Mouse (Mus musculus) hindbrain, postnatal 0 days (tissue): ENCODE measurements around the gene Gm44805. TPM values are rescaled to one million over a fixed set of nuclear protein-coding genes. Genes with fewer than 3 reads are reported as not detected.
"Not testable (repeated sequence)": the region's sequence is repeated elsewhere in the genome, so short reads cannot be mapped to it uniquely, and the experiment has no call there.

ENCODE experiments used
- ATAC-seq: fragments of 200-750 bp; cut with Nextera tagmentation; 2 replicates; pipeline ENCODE4 v1.8.0; 2017; ENCODE audit warnings: mild to moderate bottlenecking, moderate TSS enrichment, moderate library complexity
- DNase-seq: peaks from one replicate; pipeline ENCODE4 v3.0.0-alpha.2; 2015; ENCODE audit warnings: low spot score
- H3K27ac ChIP-seq: fragments of 300-500 bp; sonication (generic); 2 replicates; pipeline ENCODE4 v1.5.1; 2014; ENCODE audit warnings: mild to moderate bottlenecking
- H3K27me3 ChIP-seq: fragments of 300-500 bp; sonication (generic); 2 replicates; pipeline ENCODE4 v1.6.1; 2014; ENCODE audit warnings: low read length, mixed read lengths; ENCODE audit not compliant: insufficient read depth
- H3K36me3 ChIP-seq: fragments of 300-500 bp; sonication (generic); 2 replicates; pipeline ENCODE4 v1.6.1; 2014; ENCODE audit warnings: low read length, mixed read lengths; ENCODE audit not compliant: insufficient read depth
- H3K4me1 ChIP-seq: fragments of 300-500 bp; sonication (generic); 2 replicates; pipeline ENCODE4 v1.6.1; 2014; ENCODE audit warnings: antibody characterized with exemption, low read length, mixed read lengths; ENCODE audit not compliant: insufficient read depth
- H3K4me2 ChIP-seq: fragments of 300-500 bp; sonication (generic); 2 replicates; pipeline ENCODE4 v1.6.1; 2014; ENCODE audit warnings: low read depth, mild to moderate bottlenecking, low read length, moderate library complexity, mixed read lengths
- H3K4me3 ChIP-seq: fragments of 300-500 bp; sonication (generic); 2 replicates; pipeline ENCODE4 v1.5.1; 2014; ENCODE audit warnings: low read length
- H3K9ac ChIP-seq: fragments of 300-500 bp; sonication (generic); replicated peaks from 2 replicates; pipeline ENCODE4 v1.6.1; 2014; ENCODE audit warnings: mild to moderate bottlenecking, low read length, moderate library complexity, mixed read lengths
- H3K9me3 ChIP-seq: fragments of 300-500 bp; sonication (generic); 2 replicates; pipeline ENCODE4 v1.6.1; 2016; ENCODE audit warnings: low read length, mixed read lengths
- CTCF ChIP-seq: IDR thresholded peaks from 2 replicates; pipeline ENCODE4 v1.5.1; 2016; ENCODE audit warnings: antibody characterized with exemption, control low read depth, low read depth
- WGBS: fragments of 180-500 bp; shearing (Covaris S2); extraction: QIAGEN DNeasy Blood & Tissue Kit; methylation state at CpG from one replicate; pipeline ENCODE4 v1.1.7; 2014; 5-methylcytosine and 5-hydroxymethylcytosine counted together
- polyA plus RNA-seq: library from polyadenylated mRNA; unstranded; fragments of >200 nt; fragmentation: Nextera tagmentation; extraction: Ambion mirVana; gene quantifications from 2 replicates; pipeline ENCODE4 v1.2.1, GENCODE M21; 2015
- total RNA-seq: library from RNA; depleted of rRNA; stranded (reverse); fragments of >200 nt; gene quantifications from 2 replicates; pipeline ENCODE4 v1.2.3, GENCODE M21; 2014

Gm44805 gene
- total and polyA plus RNA-seq, 2 experiments from 2014 or later = not detected

GRCm38 (mm10) chr7:19691434-19691833 is 10.2 kb upstream of the Gm44805 start:
- H3K9me3 ChIP-seq = no peaks in the 10 kb centered on the region
- DNase-seq (no peak), ATAC-seq (no peak)
- 77% methylated on average over 6 of the region's 6 CpGs for WGBS
- 0 out of 2 replicates have a peak overlapping the region, but pooled peaks have one; percentile 32 for H3K27ac ChIP-seq
- no peak overlapping the region for H3K4me3 ChIP-seq
- H3K27me3 ChIP-seq = no peaks in the 10 kb centered on the region
- TF ChIP-seq CTCF = no peak
- H3K36me3 ChIP-seq = no peaks in the 10 kb centered on the region
- H3K9ac ChIP-seq = no peak overlapping the region
- no peaks in the 10 kb centered on the region for H3K4me1 ChIP-seq
- H3K4me2 ChIP-seq = no peak overlapping the region

- TF ChIP-seq CTCF = no peak
- H3K4me2 ChIP-seq = no peak overlapping the region
- H3K36me3 ChIP-seq = no peaks in the 10 kb centered on the region
- no peaks in the 10 kb centered on the region for H3K4me1 ChIP-seq
- H3K27me3 ChIP-seq = no peaks in the 10 kb centered on the region
- no peak overlapping the region for H3K9ac ChIP-seq
- H3K9me3 ChIP-seq = no peaks in the 10 kb centered on the region
- ATAC-seq = no peak
- H3K27ac ChIP-seq = no peak overlapping the region
- 91% methylated on average over 4 of the region's 4 CpGs for WGBS
- H3K4me3 ChIP-seq = no peak overlapping the region
- DNase-seq = no peak
Measured at GRCm38 (mm10) chr7:19690845-19691244, 9.6 kb upstream of the Gm44805 start.

GRCm38 (mm10) chr7:19688611-19689010 is 7.4 kb upstream of the Gm44805 start:
- DNase-seq = no peak
- H3K27ac ChIP-seq = no peak overlapping the region

GRCm38 (mm10) chr7:19688101-19688500 is 6.9 kb upstream of the Gm44805 start:
- Histone ChIP-seq H3K4me1 (no peaks in the 10 kb centered on the region), H3K36me3 (no peaks in the 10 kb centered on the region), H3K4me2 (no peak overlapping the region), H3K4me3 (no peak overlapping the region), H3K27ac (no peak overlapping the region), H3K27me3 (no peaks in the 10 kb centered on the region), H3K9me3 (no peaks in the 10 kb centered on the region), H3K9ac (no peak overlapping the region)
- ATAC-seq (no peak), DNase-seq (no peak)
- no peak for TF ChIP-seq CTCF
- WGBS = 89% methylated on average over 10 of the region's 10 CpGs

More at GRCm38 (mm10) chr7:19688611-19689010, 7.4 kb upstream of the Gm44805 start:
- Histone ChIP-seq H3K9ac (no peak overlapping the region), H3K4me2 (no peak overlapping the region), H3K9me3 (no peaks in the 10 kb centered on the region), H3K4me1 (no peaks in the 10 kb centered on the region), H3K4me3 (no peak overlapping the region), H3K36me3 (no peaks in the 10 kb centered on the region), H3K27me3 (no peaks in the 10 kb centered on the region)
- 87% methylated on average over 2 of the region's 2 CpGs for WGBS
- ATAC-seq = no peak
- TF ChIP-seq CTCF = no peak

- H3K4me2 ChIP-seq, DNase-seq, H3K27ac ChIP-seq, H3K9me3 ChIP-seq, ATAC-seq, H3K4me1 ChIP-seq, H3K4me3 ChIP-seq, H3K36me3 ChIP-seq, H3K27me3 ChIP-seq, H3K9ac ChIP-seq: not testable (repeated sequence)
- 81% methylated on average over 8 of the region's 8 CpGs for WGBS
Measured at GRCm38 (mm10) chr7:19686927-19687583, 5.8 kb upstream of the Gm44805 start.

- 88% methylated on average over 6 of the region's 6 CpGs for WGBS
- Histone ChIP-seq H3K4me1 (no peaks in the 10 kb centered on the region), H3K27me3 (no peaks in the 10 kb centered on the region), H3K36me3 (no peaks in the 10 kb centered on the region), H3K9me3 (no peaks in the 10 kb centered on the region), H3K27ac (no peak overlapping the region), H3K4me3 (no peak overlapping the region), H3K4me2 (no peak overlapping the region), H3K9ac (no peak overlapping the region)
- DNase-seq (no peak), ATAC-seq (no peak)
- no peak for TF ChIP-seq CTCF
Measured at GRCm38 (mm10) chr7:19686521-19686920, 5.3 kb upstream of the Gm44805 start.

GRCm38 (mm10) chr7:19685374-19685773 is 4.2 kb upstream of the Gm44805 start:
- no peak overlapping the region for H3K9ac ChIP-seq
- no peaks in the 10 kb centered on the region for H3K4me1 ChIP-seq
- DNase-seq (no peak), ATAC-seq (no peak)
- no peak for TF ChIP-seq CTCF
- no peak overlapping the region for H3K4me3 ChIP-seq
- H3K4me2 ChIP-seq = no peak overlapping the region
- H3K27me3 ChIP-seq = no peaks in the 10 kb centered on the region
- WGBS = 71% methylated on average over 4 of the region's 4 CpGs
- H3K9me3 ChIP-seq = no peaks in the 10 kb centered on the region
- no peak overlapping the region for H3K27ac ChIP-seq
- H3K36me3 ChIP-seq = no peaks in the 10 kb centered on the region
